Mouse (Mus musculus): ENCODE data around the gene Arid1b. TPM values are rescaled to one million over a fixed set of nuclear protein-coding genes. Genes with fewer than 3 reads are reported as not detected.

The Arid1b gene
- polyA plus RNA-seq, 2 experiments = 14.7 to 20.5 TPM

GRCm38 (mm10) chr17:5287641-5288040 lies 293.5 kb downstream of the Arid1b start:
- no peak overlapping the region for H3K27ac ChIP-seq (replicated peaks; ENCODE audit: low read depth, low read length)

GRCm38 (mm10) chr17:5293653-5294584 lies 299.8 kb downstream of the Arid1b start:
- no peak for TF ChIP-seq POLR2A (IDR thresholded peaks at IDR 0.05; ENCODE audit: borderline replicate concordance, extremely low read depth, insufficient read depth, insufficient read length)
- Histone ChIP-seq H3K27me3 (ENCODE audit: control insufficient read depth, insufficient read depth, low read length) (no peaks in the 10 kb centered on the region), H3K9ac (ENCODE audit: low read depth, low read length, severe bottlenecking) (no peak overlapping the region), H3K27ac (replicated peaks; ENCODE audit: low read depth, low read length) (no peak overlapping the region), H3K9me3 (ENCODE audit: control insufficient read depth, low read length) (no peaks in the 10 kb centered on the region), H3K4me1 (ENCODE audit: control insufficient read depth, insufficient read depth, low read length) (no peaks in the 10 kb centered on the region), H3K36me3 (ENCODE audit: control insufficient read depth, insufficient read depth, low read length) (peaks cover 25% of the 10 kb centered on the region), H3K4me3 (replicated peaks; ENCODE audit: low read length) (no peak overlapping the region), H3K4me2 (replicated peaks; ENCODE audit: low read depth, low read length, severe bottlenecking) (no peak overlapping the region)
- WGBS = 88% methylated on average over 9 of the region's 9 CpGs
- no peak for DNase-seq (ENCODE audit: low spot score)
- no peak for ATAC-seq (ENCODE audit: low FRiP score, low read depth)

More at GRCm38 (mm10) chr17:5287641-5288040, 293.5 kb downstream of the Arid1b start:
- no peaks in the 10 kb centered on the region for H3K9me3 ChIP-seq (ENCODE audit: control insufficient read depth, low read length)
- H3K9ac ChIP-seq (ENCODE audit: low read depth, low read length, severe bottlenecking) = no peak overlapping the region
- no peak overlapping the region for H3K4me3 ChIP-seq (replicated peaks; ENCODE audit: low read length)
- WGBS = 68% methylated on average over 9 of the region's 9 CpGs
- H3K36me3 ChIP-seq (ENCODE audit: control insufficient read depth, insufficient read depth, low read length) = peaks cover 20% of the 10 kb centered on the region
- peaks cover 16% of the 10 kb centered on the region for H3K4me1 ChIP-seq (ENCODE audit: control insufficient read depth, insufficient read depth, low read length)
- DNase-seq (ENCODE audit: low spot score) (no peak), ATAC-seq (ENCODE audit: low FRiP score, low read depth) (no peak)
- no peak overlapping the region for H3K4me2 ChIP-seq (replicated peaks; ENCODE audit: low read depth, low read length, severe bottlenecking)
- H3K27me3 ChIP-seq (ENCODE audit: control insufficient read depth, insufficient read depth, low read length) = no peaks in the 10 kb centered on the region
- TF ChIP-seq POLR2A (IDR thresholded peaks at IDR 0.05; ENCODE audit: borderline replicate concordance, extremely low read depth, insufficient read depth, insufficient read length) = no peak

- no peak overlapping the region for H3K4me3 ChIP-seq (replicated peaks; ENCODE audit: low read length)
- 75% methylated on average over 19 of the region's 19 CpGs for WGBS
- H3K36me3 ChIP-seq (ENCODE audit: control insufficient read depth, insufficient read depth, low read length) = peaks cover 23% of the 10 kb centered on the region
- H3K27ac ChIP-seq (replicated peaks; ENCODE audit: low read depth, low read length) = no peak overlapping the region
- H3K4me2 ChIP-seq (replicated peaks; ENCODE audit: low read depth, low read length, severe bottlenecking) = no peak overlapping the region
- no peaks in the 10 kb centered on the region for H3K4me1 ChIP-seq (ENCODE audit: control insufficient read depth, insufficient read depth, low read length)
- no peak for TF ChIP-seq POLR2A (IDR thresholded peaks at IDR 0.05; ENCODE audit: borderline replicate concordance, extremely low read depth, insufficient read depth, insufficient read length)
- no peaks in the 10 kb centered on the region for H3K27me3 ChIP-seq (ENCODE audit: control insufficient read depth, insufficient read depth, low read length)
- ATAC-seq (ENCODE audit: low FRiP score, low read depth) = no peak
- no peaks in the 10 kb centered on the region for H3K9me3 ChIP-seq (ENCODE audit: control insufficient read depth, low read length)
- no peak overlapping the region for H3K9ac ChIP-seq (ENCODE audit: low read depth, low read length, severe bottlenecking)
- no peak for DNase-seq (ENCODE audit: low spot score)
Observed at GRCm38 (mm10) chr17:5295086-5295947, 301.2 kb downstream of the Arid1b start.

- WGBS = 82% methylated on average over 7 of the region's 7 CpGs
- H3K4me1 ChIP-seq (ENCODE audit: control insufficient read depth, insufficient read depth, low read length) = no peaks in the 10 kb centered on the region
- TF ChIP-seq POLR2A (IDR thresholded peaks at IDR 0.05; ENCODE audit: borderline replicate concordance, extremely low read depth, insufficient read depth, insufficient read length) = no peak
- H3K9ac ChIP-seq (ENCODE audit: low read depth, low read length, severe bottlenecking) = no peak overlapping the region
- H3K4me3 ChIP-seq (replicated peaks; ENCODE audit: low read length) = no peak overlapping the region
- DNase-seq (ENCODE audit: low spot score) = no peak
- no peaks in the 10 kb centered on the region for H3K27me3 ChIP-seq (ENCODE audit: control insufficient read depth, insufficient read depth, low read length)
- H3K27ac ChIP-seq (replicated peaks; ENCODE audit: low read depth, low read length) = no peak overlapping the region
- no peaks in the 10 kb centered on the region for H3K9me3 ChIP-seq (ENCODE audit: control insufficient read depth, low read length)
- peaks cover 18% of the 10 kb centered on the region for H3K36me3 ChIP-seq (ENCODE audit: control insufficient read depth, insufficient read depth, low read length)
- no peak for ATAC-seq (ENCODE audit: low FRiP score, low read depth)
- H3K4me2 ChIP-seq (replicated peaks; ENCODE audit: low read depth, low read length, severe bottlenecking) = no peak overlapping the region
Observed at GRCm38 (mm10) chr17:5295948-5296262, 301.8 kb downstream of the Arid1b start.

- no peak overlapping the region for H3K27ac ChIP-seq (replicated peaks; ENCODE audit: low read depth, low read length)
- H3K27me3 ChIP-seq (ENCODE audit: control insufficient read depth, insufficient read depth, low read length) = no peaks in the 10 kb centered on the region
- no peak for TF ChIP-seq POLR2A (IDR thresholded peaks at IDR 0.05; ENCODE audit: borderline replicate concordance, extremely low read depth, insufficient read depth, insufficient read length)
- no peak for DNase-seq (ENCODE audit: low spot score)
- H3K9me3 ChIP-seq (ENCODE audit: control insufficient read depth, low read length) = no peaks in the 10 kb centered on the region
- H3K36me3 ChIP-seq (ENCODE audit: control insufficient read depth, insufficient read depth, low read length) = peaks cover 8% of the 10 kb centered on the region; the same call in 1 of the 2 replicates
- no peak overlapping the region for H3K4me3 ChIP-seq (replicated peaks; ENCODE audit: low read length)
- 85% methylated on average over 4 of the region's 4 CpGs for WGBS
- ATAC-seq (ENCODE audit: low FRiP score, low read depth) = no peak
- no peaks in the 10 kb centered on the region for H3K4me1 ChIP-seq (ENCODE audit: control insufficient read depth, insufficient read depth, low read length)
- no peak overlapping the region for H3K9ac ChIP-seq (ENCODE audit: low read depth, low read length, severe bottlenecking)
- no peak overlapping the region for H3K4me2 ChIP-seq (replicated peaks; ENCODE audit: low read depth, low read length, severe bottlenecking)
Observed at GRCm38 (mm10) chr17:5297491-5297890, 303.4 kb downstream of the Arid1b start.

Data from limb, embryonic 14.5 days (tissue).